Mouse (Mus musculus): ENCODE measurements around the gene Rwdd4a.

DNA sequence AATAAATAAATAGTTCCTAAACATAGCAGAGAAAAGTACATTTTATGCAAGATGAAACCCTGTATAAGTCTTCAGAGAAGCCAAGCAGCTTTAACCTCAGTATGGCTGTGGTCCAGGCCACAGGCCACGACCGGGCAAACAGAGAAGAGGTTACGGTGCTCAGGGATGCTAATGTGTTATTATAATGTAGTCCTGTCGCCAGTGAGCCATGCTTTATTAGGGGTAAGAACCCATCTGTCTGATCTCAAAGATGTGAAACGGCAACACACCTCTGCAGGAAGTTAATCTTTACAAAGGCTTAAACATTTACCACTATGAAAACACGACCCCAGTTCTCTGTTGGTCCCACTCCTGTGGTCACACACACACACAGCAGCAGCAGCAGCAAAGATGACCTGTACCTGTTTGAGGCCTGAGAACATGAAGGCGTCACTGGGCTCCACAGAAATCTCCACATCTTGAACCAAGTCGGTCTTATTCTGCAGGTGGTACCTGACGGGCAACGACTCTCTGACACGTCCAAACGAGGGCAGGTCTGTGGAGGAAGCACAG lies 38.8 kb upstream of the Rwdd4a start:
- no peak for TF ChIP-seq CTCF (IDR thresholded peaks at IDR 0.05; ENCODE audit: extremely low read depth, insufficient read length, insufficient replicate concordance, low read depth, low read length)
- no peak for TF ChIP-seq POLR2A (IDR thresholded peaks at IDR 0.05; ENCODE audit: low read depth, low read length)

All from small intestine, adult 2 months (tissue).